ENCODE assay signal across 28 mouse cellular contexts in the genomic region with DNA sequence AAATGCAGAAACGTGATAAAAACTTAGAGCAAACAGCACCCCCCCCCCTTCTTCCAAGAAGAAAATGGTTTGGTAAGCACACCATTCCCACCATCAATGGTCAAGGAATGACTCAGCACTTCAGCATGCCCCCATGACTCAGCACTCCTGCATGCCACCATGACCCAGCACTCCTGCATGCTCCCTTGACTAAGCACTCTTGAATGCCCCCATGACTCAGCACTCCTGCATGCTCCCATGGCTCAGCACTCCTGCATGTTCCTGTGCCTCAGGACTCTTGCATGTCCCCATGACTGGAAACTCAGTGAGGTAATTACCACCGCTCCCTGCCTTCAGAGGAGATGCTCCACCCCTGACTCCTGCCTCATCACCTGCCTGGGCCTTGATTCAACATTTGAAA. TPM values are rescaled to one million over a fixed set of nuclear protein-coding genes. Genes with fewer than 3 reads are reported as not detected.
DNase-seq lines count a peak whose midpoint lies in the region; ATAC-seq and TF ChIP-seq lines count a peak whose summit lies in the region.
"Had no signal": no experiment of that assay in that cellular context is flagged by ENCODE, and none has a peak within 500 bp of the region (broad histone marks: within the 10 kb centered on the region; RNA-seq: fewer than 3 reads in every experiment).

No protein-coding gene starts in this region.

- no peaks in the 10 kb centered on the region for H3K27me3 ChIP-seq in MEL (ENCODE audit: control insufficient read depth in 1 of 2, insufficient read depth in 2 of 2, low read length in 2 of 2)
- H3K27me3 ChIP-seq in midbrain, embryonic 13.5 days = no peaks in the 10 kb centered on the region
- H3K27me3 ChIP-seq: forebrain, embryonic 13.5 days; heart, embryonic 13.5 days; hindbrain, embryonic 12.5 days; hindbrain, embryonic 15.5 days had no signal

- H3K9ac ChIP-seq in MEL (ENCODE audit: control insufficient read depth, low read depth, low read length, poor library complexity, severe bottlenecking) = no peak overlapping the region
- H3K9ac ChIP-seq in midbrain, embryonic 13.5 days (replicated peaks) = no peak overlapping the region
- H3K9ac ChIP-seq: forebrain, embryonic 13.5 days; heart, embryonic 13.5 days; hindbrain, embryonic 12.5 days; hindbrain, embryonic 15.5 days had no signal

- no peak for TF ChIP-seq EP300 in MEL (IDR thresholded peaks at IDR 0.05; ENCODE audit: low read depth in 1 of 2, low read length in 2 of 2)

- WGBS in midbrain, embryonic 13.5 days = 88% methylated on average over 2 of the region's 2 CpGs

- no peaks in the 10 kb centered on the region for H3K36me3 ChIP-seq in MEL (ENCODE audit: control insufficient read depth in 1 of 2, insufficient read depth in 2 of 2, low read length in 2 of 2)
- H3K36me3 ChIP-seq in midbrain, embryonic 13.5 days = no peaks in the 10 kb centered on the region
- H3K36me3 ChIP-seq: forebrain, embryonic 10.5 days; heart, embryonic 10.5 days; heart, embryonic 13.5 days; hindbrain, embryonic 12.5 days; hindbrain, embryonic 15.5 days had no signal

- H3K27ac ChIP-seq in MEL (ENCODE audit: control insufficient read depth, low read depth, low read length) = no peak overlapping the region
- no peak overlapping the region for H3K27ac ChIP-seq in midbrain, embryonic 13.5 days
- H3K27ac ChIP-seq: forebrain, embryonic 10.5 days; forebrain, embryonic 13.5 days; heart, adult 2 months; heart, embryonic 10.5 days; heart, embryonic 13.5 days; hindbrain, embryonic 12.5 days; hindbrain, embryonic 15.5 days had no signal

- no peak for TF ChIP-seq CTCF in MEL (IDR thresholded peaks at IDR 0.05 in 2 of 3, conservative IDR thresholded peaks at IDR 0.05 in 1 of 3; ENCODE audit: control insufficient read depth in 1 of 3, insufficient read depth in 1 of 3, low read depth in 2 of 3, low read length in 3 of 3, poor library complexity in 1 of 3, severe bottlenecking in 1 of 3)

- H3K4me3 ChIP-seq in MEL (ENCODE audit: control insufficient read depth in 1 of 2, insufficient read depth in 1 of 2, low read depth in 2 of 2, low read length in 2 of 2) = no peak overlapping the region
- no peak overlapping the region for H3K4me3 ChIP-seq in midbrain, embryonic 13.5 days (replicated peaks)
- H3K4me3 ChIP-seq: forebrain, embryonic 10.5 days; forebrain, embryonic 13.5 days; heart, adult 2 months; heart, embryonic 10.5 days; heart, embryonic 13.5 days; hindbrain, embryonic 12.5 days; hindbrain, embryonic 15.5 days had no signal

- ATAC-seq in frontal cortex, adult (ENCODE audit: low TSS enrichment) = no peak
- no peak for ATAC-seq in midbrain, embryonic 13.5 days
- ATAC-seq: CD4-positive, CD25-positive, alpha-beta regulatory T cell, adult 4 months; forebrain, embryonic 13.5 days; forebrain, embryonic 16.5 days; intestine, postnatal 0 days had no signal

- TF ChIP-seq RAD21 in MEL (IDR thresholded peaks at IDR 0.05; ENCODE audit: low read depth, low read length) = no peak

- H3K9me3 ChIP-seq in MEL (replicated peaks; ENCODE audit: insufficient read depth, low read length) = no peaks in the 10 kb centered on the region
- H3K9me3 ChIP-seq in midbrain, embryonic 13.5 days = no peaks in the 10 kb centered on the region
- H3K9me3 ChIP-seq: forebrain, embryonic 13.5 days; heart, embryonic 10.5 days; hindbrain, embryonic 12.5 days; hindbrain, embryonic 15.5 days had no signal

- no peaks in the 10 kb centered on the region for H3K4me1 ChIP-seq in MEL (ENCODE audit: control insufficient read depth in 1 of 2, insufficient read depth in 2 of 2, low read length in 2 of 2)
- no peaks in the 10 kb centered on the region for H3K4me1 ChIP-seq in midbrain, embryonic 13.5 days (replicated peaks)
- H3K4me1 ChIP-seq: forebrain, embryonic 10.5 days; forebrain, embryonic 13.5 days; heart, embryonic 10.5 days; heart, embryonic 13.5 days; hindbrain, embryonic 12.5 days; hindbrain, embryonic 15.5 days had no signal

- H3K79me2 ChIP-seq in MEL (ENCODE audit: control insufficient read depth, insufficient read depth, low read length, poor library complexity) = no peaks in the 10 kb centered on the region

- TF ChIP-seq POLR2A in MEL (IDR thresholded peaks at IDR 0.05; ENCODE audit: control insufficient read depth in 1 of 2, insufficient read depth in 1 of 2, low read depth in 1 of 2, low read length in 2 of 2, poor library complexity in 1 of 2) = no peak

- no peak overlapping the region for H3K4me2 ChIP-seq in midbrain, embryonic 13.5 days (replicated peaks)
- H3K4me2 ChIP-seq: forebrain, embryonic 13.5 days; heart, embryonic 13.5 days; hindbrain, embryonic 12.5 days; hindbrain, embryonic 15.5 days had no signal

- peak; percentile 9 for DNase-seq in 3134 (ENCODE audit: extremely low read depth, insufficient read length, low spot score)
- peak; percentile 24 for DNase-seq in 3T3-L1 (ENCODE audit: low read depth, low spot score)
- DNase-seq in MEL (ENCODE audit: low read depth, low spot score) = peak; percentile 8
- DNase-seq in ZHBTc4 (ENCODE audit: low read depth, low spot score) = peak; percentile 35
- DNase-seq in right cerebral cortex, postnatal 14 days = no peak
- DNase-seq: adrenal gland, postnatal 10 days; adrenal gland, postnatal 36 days; cerebellum, adult 18-20 months; cerebellum, adult 9-10 months; cerebellum, postnatal 14 days; gastrocnemius, postnatal 25 days; heart, adult 2 months; heart, postnatal 14 days had no signal

TF ChIP-seq in MEL, 35 proteins besides CTCF, POLR2A, EP300 and RAD21:
- TF ChIP-seq ZC3H11A (IDR thresholded peaks at IDR 0.05; ENCODE audit: low read depth, low read length) (no peak), MXI1 (IDR thresholded peaks at IDR 0.05; ENCODE audit: low read depth, low read length) (no peak), MAFK (IDR thresholded peaks at IDR 0.05; ENCODE audit: borderline replicate concordance, low read depth, low read length) (no peak), SIN3A (IDR thresholded peaks at IDR 0.05; ENCODE audit: low read length) (no peak), POLR2AphosphoS2 (IDR thresholded peaks at IDR 0.05; ENCODE audit: low read length) (no peak), GABPA (IDR thresholded peaks at IDR 0.05; ENCODE audit: low read depth, low read length) (no peak), NELFE (IDR thresholded peaks at IDR 0.05; ENCODE audit: low read depth, low read length) (no peak), MEF2A (IDR thresholded peaks at IDR 0.05; ENCODE audit: extremely low read depth, insufficient replicate concordance, low read depth, low read length, poor library complexity, severe bottlenecking) (no peak)

RNA-seq across cellular contexts. Expression of gene Rxfp2, which starts 41.4 kb away (rescaled TPM):
- not detected in 2 replicates for total RNA-seq in MEL (2012; rRNA removed)
- not detected for polyA plus RNA-seq in MEL (2012; ENCODE audit: insufficient read depth in 1 of 2, insufficient read length in 2 of 2, low read depth in 1 of 2, low replicate concordance in 2 of 2, missing spikeins in 1 of 2)
- polyA plus RNA-seq in midbrain, embryonic 13.5 days (2015; fragmentation: Nextera tagmentation; extraction: Ambion mirVana) = 0.43 and 0.58 TPM in 2 replicates
- total RNA-seq: adrenal gland, adult 18-20 months; adrenal gland, postnatal 10 days; adrenal gland, postnatal 36 days; gastrocnemius, adult 8-10 months; gastrocnemius, postnatal 25 days; heart, adult 2 months; heart, postnatal 14 days; hematopoietic stem cell, adult 5-6 weeks had no signal
- polyA plus RNA-seq: C2C12; CD4-positive, CD25-positive, alpha-beta regulatory T cell, adult 4 months; intestine, postnatal 0 days had no signal
